Mouse (Mus musculus): ENCODE measurements at regions not wholly inside any gene's neighbourhood (a gene's known extent, or its start where the extent isn't known, plus 50 kb on each side); places are given as distances from the start of the nearest gene placed in this dataset.

DNA sequence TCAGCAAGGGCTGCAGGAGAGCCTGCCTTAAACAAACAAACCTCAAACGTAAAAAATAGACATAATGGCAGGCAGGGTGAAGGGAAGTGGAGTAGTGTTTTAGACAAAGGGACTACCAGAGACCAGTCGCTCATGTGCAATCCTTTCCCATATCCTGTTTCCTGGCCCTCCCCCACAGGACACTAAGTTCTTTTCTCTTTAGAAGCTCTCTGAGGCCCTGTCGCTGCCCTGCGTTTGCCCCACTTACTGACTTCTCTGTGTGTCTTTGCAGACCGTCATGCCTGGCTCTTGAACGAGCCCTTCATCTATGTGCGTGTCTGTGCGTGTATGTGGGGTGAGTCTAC, 58.5 kb upstream of the Adgre5 start:
- TF ChIP-seq CTCF (IDR thresholded peaks at IDR 0.05; ENCODE audit: low read depth) = no peak
- TF ChIP-seq EP300 (IDR thresholded peaks at IDR 0.05; ENCODE audit: low read depth) = no peak

Measured in liver, postnatal 0 days (tissue).